Mouse (Mus musculus): Measurements from ENCODE around the gene Gm28048.

- TF ChIP-seq CTCF (IDR thresholded peaks at IDR 0.05; ENCODE audit: control insufficient read depth, insufficient read depth, low read length) = no peak
- no peak for TF ChIP-seq POLR2A (IDR thresholded peaks at IDR 0.05; ENCODE audit: borderline replicate concordance, control insufficient read depth, low read depth, low read length)
Measured at GRCm38 (mm10) chr11:22813427-22813826, 168.5 kb downstream of the Gm28048 start.
